Mouse (Mus musculus) heart, postnatal 0 days (tissue): Measurements from ENCODE around the gene Gm10762. TPM values are rescaled to one million over a fixed set of nuclear protein-coding genes. Genes with fewer than 3 reads are reported as not detected.
A peak's percentile ranks its signal among the peaks of the same experiment; 100 is the strongest.

Source experiments
- ATAC-seq: fragments of 200-750 bp; cut with Nextera tagmentation; 2 replicates; pipeline ENCODE4 v1.8.0; 2017; ENCODE audit warnings: low read depth, moderate number of reproducible peaks, moderate library complexity; ENCODE audit not compliant: insufficient read depth
- DNase-seq: peaks from one replicate; pipeline ENCODE4 v3.0.0-alpha.2; 2016; ENCODE audit warnings: low spot score
- H3K27ac ChIP-seq: fragments of 300-500 bp; sonication (generic); 2 replicates; pipeline ENCODE4 v1.5.1; 2014; ENCODE audit warnings: low read depth, mild to moderate bottlenecking
- H3K27me3 ChIP-seq: fragments of 300-500 bp; sonication (generic); 2 replicates; pipeline ENCODE4 v1.6.1; 2014; ENCODE audit warnings: low read length, mixed read lengths; ENCODE audit not compliant: control insufficient read depth, insufficient read depth
- H3K36me3 ChIP-seq: fragments of 300-500 bp; sonication (generic); replicated peaks from 2 replicates; pipeline ENCODE4 v1.6.1; 2014; ENCODE audit warnings: low read length, mixed read lengths; ENCODE audit not compliant: control insufficient read depth, insufficient read depth
- H3K4me1 ChIP-seq: fragments of 300-500 bp; sonication (generic); 2 replicates; pipeline ENCODE4 v1.6.1; 2014; ENCODE audit warnings: antibody characterized with exemption; ENCODE audit not compliant: control insufficient read depth, insufficient read depth
- H3K4me2 ChIP-seq: fragments of 300-500 bp; sonication (generic); 2 replicates; pipeline ENCODE4 v1.6.1; 2014; ENCODE audit warnings: low read depth, mild to moderate bottlenecking, low read length, moderate library complexity
- H3K4me3 ChIP-seq: fragments of 300-500 bp; sonication (generic); 2 replicates; pipeline ENCODE4 v1.5.1; 2014; ENCODE audit warnings: low read depth, low read length
- H3K9ac ChIP-seq: fragments of 300-500 bp; sonication (generic); replicated peaks from 2 replicates; pipeline ENCODE4 v1.6.1; 2014; ENCODE audit warnings: low read depth, low read length, mixed read lengths
- H3K9me3 ChIP-seq: fragments of 300-500 bp; sonication (generic); replicated peaks from 2 replicates; pipeline ENCODE4 v1.6.1; 2016; ENCODE audit warnings: low read length; ENCODE audit not compliant: control insufficient read depth
- CTCF ChIP-seq: IDR thresholded peaks from 2 replicates; pipeline ENCODE4 v1.5.1; 2016; ENCODE audit warnings: antibody characterized with exemption, control low read depth, low read depth
- EP300 ChIP-seq: IDR thresholded peaks from 2 replicates; pipeline ENCODE4 v1.6.1; 2016; ENCODE audit warnings: antibody characterized with exemption, low read depth
- WGBS: fragments of 180-500 bp; shearing (Covaris S2); extraction: QIAGEN DNeasy Blood & Tissue Kit; methylation state at CpG from one replicate; pipeline ENCODE4 v1.1.7; 2014; 5-methylcytosine and 5-hydroxymethylcytosine counted together
- polyA plus RNA-seq: library from polyadenylated mRNA; unstranded; fragments of >200 nt; fragmentation: Nextera tagmentation; extraction: Ambion mirVana; gene quantifications from 2 replicates; pipeline ENCODE4 v1.2.1, GENCODE M21; 2015
- total RNA-seq: library from RNA; depleted of rRNA; stranded (reverse); fragments of >200 nt; gene quantifications from 2 replicates; pipeline ENCODE4 v1.2.3, GENCODE M21; 2014; ENCODE audit warnings: low replicate concordance

Gm10762 gene
- total and polyA plus RNA-seq, 2 experiments from 2014 or later, result 19.0 to 31.0 TPM

- H3K9me3 ChIP-seq, result no peaks in the 10 kb centered on the region
- no peak overlapping the region for H3K4me2 ChIP-seq
- no peaks in the 10 kb centered on the region for H3K36me3 ChIP-seq
- no peak overlapping the region for H3K9ac ChIP-seq
- 83% methylated on average over 5 of the region's 5 CpGs for WGBS
- no peak for TF ChIP-seq EP300
- TF ChIP-seq CTCF, result no peak
- peak overlapping the region; percentile 100; the same call in 1 of the 2 replicates for H3K27ac ChIP-seq
- ATAC-seq (no peak), DNase-seq (no peak)
- no peak overlapping the region for H3K4me3 ChIP-seq
- no peaks in the 10 kb centered on the region for H3K27me3 ChIP-seq
- H3K4me1 ChIP-seq, result peaks cover 3% of the 10 kb centered on the region; the same call in 1 of the 2 replicates
Measured at GRCm38 (mm10) chr2:128965505-128966105, 1.9 kb downstream of the Gm10762 start.

DNA sequence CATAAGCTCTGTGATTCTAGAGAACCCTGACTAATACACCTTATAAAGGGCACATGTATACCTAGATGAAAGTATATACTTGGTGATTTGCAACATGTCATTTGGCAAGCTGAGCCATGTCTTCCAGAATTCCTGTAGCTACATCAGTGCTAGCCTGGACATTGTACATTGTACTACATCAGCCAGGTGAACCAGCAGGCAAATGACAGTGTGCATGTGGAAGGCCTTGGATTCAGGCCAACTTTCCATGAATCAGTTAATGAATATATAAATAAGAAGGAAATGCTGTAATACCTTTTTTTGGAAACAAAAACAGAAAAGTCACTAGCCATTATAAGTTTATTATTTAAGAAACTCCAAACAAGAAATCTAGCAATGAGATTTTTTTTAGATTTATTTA, 13.3 kb downstream of the Gm10762 start:
- no peak overlapping the region for H3K27ac ChIP-seq
- TF ChIP-seq EP300 (no peak), CTCF (no peak)
- H3K4me1 ChIP-seq, result no peaks in the 10 kb centered on the region
- H3K36me3 ChIP-seq, result no peaks in the 10 kb centered on the region
- no peak overlapping the region for H3K4me3 ChIP-seq
- H3K9ac ChIP-seq, result no peak overlapping the region
- no peaks in the 10 kb centered on the region for H3K27me3 ChIP-seq
- no peak overlapping the region for H3K4me2 ChIP-seq
- no peak for ATAC-seq
- no peaks in the 10 kb centered on the region for H3K9me3 ChIP-seq
- DNase-seq, result no peak

- WGBS, result 35% methylated on average over 6 of the region's 6 CpGs
- Histone ChIP-seq H3K36me3 (no peaks in the 10 kb centered on the region), H3K27ac (no peak overlapping the region), H3K9ac (no peak overlapping the region), H3K4me2 (no peak overlapping the region), H3K4me3 (no peak overlapping the region), H3K4me1 (0 out of 2 replicates have a peak, but pooled peaks cover 3% of the 10 kb centered on the region), H3K27me3 (no peaks in the 10 kb centered on the region), H3K9me3 (no peaks in the 10 kb centered on the region)
- ATAC-seq, result no peak
- TF ChIP-seq EP300 (no peak), CTCF (peak; percentile 90)
- peak; percentile 71 for DNase-seq
Measured at GRCm38 (mm10) chr2:128947962-128948588, 19.4 kb downstream of the Gm10762 start.

DNA sequence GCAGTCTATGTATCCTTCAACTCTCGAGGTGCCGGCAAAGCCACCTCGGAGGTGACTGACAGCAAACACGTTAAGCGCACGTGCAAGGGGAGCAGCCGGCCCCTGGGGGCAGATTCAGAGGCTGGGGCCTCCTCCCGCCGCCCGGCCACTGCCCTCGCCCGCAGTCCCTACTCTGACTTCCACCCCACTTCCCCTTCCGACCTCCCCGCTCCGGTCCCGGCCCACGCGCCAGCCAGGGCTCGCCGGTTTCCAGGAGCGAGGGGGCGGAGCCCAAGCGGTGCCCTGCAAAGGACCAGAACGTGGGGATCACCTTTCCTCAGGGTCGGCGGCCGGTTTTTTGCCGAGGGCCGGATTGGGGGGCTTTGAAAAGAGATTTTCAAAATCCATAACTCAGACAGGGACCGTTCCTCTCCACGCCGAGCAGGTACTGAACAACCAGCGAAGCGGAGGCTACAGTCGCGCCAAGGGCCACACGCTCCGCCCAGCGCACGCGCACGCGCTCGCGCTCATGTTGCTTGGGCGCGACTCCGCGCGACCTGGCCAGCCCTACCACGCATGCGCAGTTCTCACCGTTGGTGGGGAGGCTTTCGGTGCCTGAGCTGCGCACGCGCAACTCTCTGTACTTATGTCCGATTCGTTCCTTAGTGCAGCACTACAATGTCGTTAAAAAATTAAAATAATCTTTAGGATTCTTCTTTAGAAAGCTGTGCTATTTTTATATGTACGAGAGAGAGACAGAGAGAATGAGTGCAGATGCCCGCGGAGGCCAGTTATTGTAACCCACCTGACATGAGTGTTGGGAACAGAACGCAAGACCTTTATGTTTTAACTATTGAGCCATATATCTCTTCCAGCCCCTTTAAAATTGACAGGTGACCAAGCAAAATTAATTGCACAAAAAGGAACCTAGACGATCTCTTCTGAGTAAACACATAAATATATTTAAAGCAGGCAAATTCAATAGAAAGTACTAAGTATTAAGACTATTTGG, 23.7 kb downstream of the Gm10762 start, which contains the start of gene Zc3h8:
Gene Zc3h8 (minus strand): TSS at position 540 of the 991 bp plus-strand sequence.
- Histone ChIP-seq H3K9me3 (no peaks in the 10 kb centered on the region), H3K36me3 (peaks cover 2% of the 10 kb centered on the region; the same call in 1 of the 2 replicates), H3K4me3 (peak within 1 kb of the TSS; percentile 85), H3K27ac (peak within 1 kb of the TSS; percentile 81), H3K9ac (peak within 1 kb of the TSS; percentile 61), H3K4me1 (0 out of 2 replicates have a peak, but pooled peaks cover 6% of the 10 kb centered on the region), H3K27me3 (no peaks in the 10 kb centered on the region), H3K4me2 (peak within 1 kb of the TSS; percentile 89)
- TF ChIP-seq EP300, result no peak
- no peak for TF ChIP-seq CTCF
- ATAC-seq, result peak; percentile 96
- DNase-seq, result peak; percentile 97
- WGBS, result 2% methylated on average over 64 of the region's 65 CpGs

GRCm38 (mm10) chr2:128936256-128936655, 31.3 kb downstream of the Gm10762 start:
- no peak for TF ChIP-seq CTCF
- TF ChIP-seq EP300, result no peak
- H3K4me1 ChIP-seq, result no peaks in the 10 kb centered on the region
- no peaks in the 10 kb centered on the region for H3K27me3 ChIP-seq
- H3K9ac ChIP-seq, result no peak overlapping the region
- no peaks in the 10 kb centered on the region for H3K9me3 ChIP-seq
- H3K4me3 ChIP-seq, result no peak overlapping the region
- no peak overlapping the region for H3K27ac ChIP-seq
- 76% methylated on average over 3 of the region's 3 CpGs for WGBS
- no peak for DNase-seq
- H3K36me3 ChIP-seq, result peaks cover 38% of the 10 kb centered on the region
- no peak for ATAC-seq
- H3K4me2 ChIP-seq, result no peak overlapping the region
